Mouse (Mus musculus) ES-E14 (cell line): Measurements from ENCODE around the gene Myo1g. TPM values are rescaled to one million over a fixed set of nuclear protein-coding genes. Genes with fewer than 3 reads are reported as not detected.

Source experiments
- DNase-seq: peaks from one replicate; pipeline ENCODE4 v3.0.0-alpha.2; 2013; ENCODE audit warnings: low read depth, low spot score
- H3K27ac ChIP-seq: 2 replicates; pipeline ENCODE4 v1.5.1; 2012; ENCODE audit warnings: low read depth, mild to moderate bottlenecking, low read length, moderate library complexity, mixed read lengths; ENCODE audit not compliant: poor library complexity, insufficient read depth, severe bottlenecking
- H3K36me3 ChIP-seq: 2 replicates; pipeline ENCODE4 v1.6.1; 2012; ENCODE audit warnings: mild to moderate bottlenecking, low read length, moderate library complexity, mixed read lengths; ENCODE audit not compliant: control insufficient read depth, poor library complexity, insufficient read depth, severe bottlenecking
- H3K4me1 ChIP-seq, 2 experiments: fragments of 150-350 bp in 1 of 2; sonication (generic) in 1 of 2; 2 replicates each; pipeline ENCODE4 v1.6.1; 2012; ENCODE audit warnings: low read length in 2 of 2, mild to moderate bottlenecking in 1 of 2, mixed read lengths in 1 of 2; ENCODE audit not compliant: control insufficient read depth in 2 of 2, insufficient read depth in 2 of 2, poor library complexity in 1 of 2
- H3K4me3 ChIP-seq, 2 experiments: fragments of 150-350 bp in 1 of 2; sonication (generic) in 1 of 2; 2 replicates each; pipeline ENCODE4 v1.5.1; 2012; ENCODE audit warnings: low read length in 2 of 2, low read depth in 1 of 2, mild to moderate bottlenecking in 1 of 2, mixed read lengths in 1 of 2; ENCODE audit not compliant: insufficient read depth in 1 of 2, poor library complexity in 1 of 2, severe bottlenecking in 1 of 2
- H3K9ac ChIP-seq: 2 replicates; pipeline ENCODE4 v1.6.1; 2012; ENCODE audit warnings: low read depth, mild to moderate bottlenecking, low read length, mixed read lengths; ENCODE audit not compliant: poor library complexity, insufficient read depth, severe bottlenecking
- H3K9me3 ChIP-seq: fragments of 150-350 bp; sonication (generic); 2 replicates; pipeline ENCODE4 v1.6.1; 2012; ENCODE audit warnings: low read depth, mild to moderate bottlenecking, low read length; ENCODE audit not compliant: control insufficient read depth, insufficient read depth
- CHD2 ChIP-seq: IDR thresholded peaks from 2 replicates; pipeline ENCODE4 v1.6.1; 2014; ENCODE audit warnings: mild to moderate bottlenecking, low read depth, low read length, inconsistent platforms
- HCFC1 ChIP-seq: IDR thresholded peaks from 2 replicates; pipeline ENCODE4 v1.6.1; 2012; ENCODE audit warnings: low read length, inconsistent platforms, borderline replicate concordance; ENCODE audit not compliant: insufficient read depth
- MAFK ChIP-seq: IDR thresholded peaks from 2 replicates; pipeline ENCODE4 v1.6.1; 2014; ENCODE audit warnings: mild to moderate bottlenecking, low read depth, low read length, inconsistent platforms; ENCODE audit not compliant: insufficient read depth
- ZC3H11A ChIP-seq: IDR thresholded peaks from 2 replicates; pipeline ENCODE4 v1.6.1; 2012; ENCODE audit warnings: low read depth, mild to moderate bottlenecking, inconsistent platforms, low read length, borderline replicate concordance
- ZNF384 ChIP-seq: IDR thresholded peaks from 2 replicates; pipeline ENCODE4 v1.6.1; 2012; ENCODE audit warnings: low read depth, low read length, inconsistent platforms
- in situ Hi-C, 2 experiments: fragments of 600-800 bp; cut with MboI; formaldehyde crosslinking; loops; one replicate each; pipeline ENCODE4 v1.15.1; 2025; ENCODE audit warnings: low sequenced_read_pairs in 2 of 2, inconsistent platforms in 1 of 2; ENCODE audit not compliant: unreplicated experiment in 2 of 2
- total RNA-seq: library from RNA; depleted of rRNA; stranded (reverse); fragments of 300-350 nt; gene quantifications from 2 replicates; pipeline ENCODE4 v1.2.3, GENCODE M21; 2012

The Myo1g gene
- total RNA-seq, 1 experiment = 11.6 TPM

DNA sequence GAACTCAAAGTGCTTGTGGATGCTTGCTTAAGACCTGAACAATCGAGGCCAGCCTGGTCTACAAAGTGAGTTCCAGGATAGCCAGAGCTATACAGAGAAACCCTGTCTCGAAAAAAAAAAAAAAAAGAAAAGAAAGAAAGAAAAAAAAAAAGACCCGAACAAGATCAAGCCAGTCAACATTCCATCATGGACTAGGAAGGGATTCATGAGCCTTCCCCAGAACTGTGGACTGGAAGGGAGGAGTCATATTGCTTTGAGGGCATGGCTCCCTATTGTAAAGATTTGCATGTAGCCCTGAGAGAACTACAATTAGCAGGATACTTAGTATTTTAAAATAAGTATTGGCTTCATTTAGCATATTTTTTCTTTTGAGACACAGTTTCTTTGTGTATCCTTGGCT lies 23.9 kb upstream of the Myo1g start:
- DNase-seq = no peak

DNA sequence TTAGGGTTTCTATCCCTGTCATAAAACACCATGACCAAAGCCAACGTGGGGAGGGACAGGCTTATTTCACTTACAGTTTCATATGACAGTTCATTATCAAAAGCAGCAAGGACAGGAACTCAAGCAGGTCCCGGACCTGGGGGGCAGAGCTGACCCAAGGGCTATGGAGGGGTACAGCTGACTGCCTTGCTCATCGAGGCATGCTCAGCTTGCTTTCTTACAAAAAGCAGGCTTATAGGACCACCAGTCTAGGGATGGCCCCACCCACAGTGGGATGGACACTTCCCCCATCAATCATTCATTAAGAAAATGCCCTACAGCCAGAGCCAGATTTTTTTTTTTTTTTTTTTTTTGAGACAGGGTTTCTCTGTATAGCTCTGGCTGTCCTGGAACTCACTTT lies 10.0 kb upstream of the Myo1g start:
- TF ChIP-seq MAFK (no peak), CHD2 (no peak), ZNF384 (peak; percentile 85; the same call in 1 of the 2 replicates)
- no peak for DNase-seq
- H3K36me3 ChIP-seq = peaks cover 21% of the 10 kb centered on the region
- no peak overlapping the region for H3K4me3 ChIP-seq
- peaks cover 0 to 3% of the 10 kb centered on the region in 2 experiments; a peak in 2 of 4 replicates for H3K4me1 ChIP-seq
- no peak overlapping the region for H3K9ac ChIP-seq
- H3K9me3 ChIP-seq = no peaks in the 10 kb centered on the region
- in situ Hi-C loops = no loop called here
- no peak overlapping the region for H3K27ac ChIP-seq

More for the DNA sequence above, 23.9 kb upstream of the Myo1g start:
- in situ Hi-C loops = no loop called here
- H3K36me3 ChIP-seq = no peaks in the 10 kb centered on the region
- no peak overlapping the region for H3K4me3 ChIP-seq
- H3K9me3 ChIP-seq = no peaks in the 10 kb centered on the region
- peaks cover 3 to 7% of the 10 kb centered on the region in 2 experiments; a peak in 2 of 4 replicates for H3K4me1 ChIP-seq
- no peak overlapping the region for H3K9ac ChIP-seq
- TF ChIP-seq CHD2 (no peak), ZNF384 (peak; percentile 88)
- no peak overlapping the region for H3K27ac ChIP-seq

DNA sequence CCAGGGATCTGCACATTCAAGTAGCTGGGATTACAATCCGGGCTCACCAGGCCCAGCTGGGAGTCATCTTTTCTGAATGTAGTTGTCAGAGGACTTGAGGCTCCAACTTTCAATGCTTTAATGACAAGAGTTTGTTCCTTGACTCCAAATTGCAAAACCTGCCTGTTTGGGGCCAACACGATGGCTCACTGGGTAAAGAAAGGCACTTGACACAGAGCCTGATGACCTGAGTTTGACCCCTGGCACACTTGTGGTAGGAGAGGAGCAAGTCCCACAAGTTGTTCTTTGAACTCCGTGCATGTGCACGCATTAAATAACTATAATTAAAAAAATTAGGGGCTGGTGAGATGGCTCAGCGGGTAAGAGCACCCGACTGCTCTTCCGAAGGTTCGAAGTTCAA lies 9.2 kb upstream of the Myo1g start:
- peaks cover 0 to 4% of the 10 kb centered on the region in 2 experiments; a peak in 2 of 4 replicates for H3K4me1 ChIP-seq
- no peak overlapping the region for H3K27ac ChIP-seq
- DNase-seq = no peak
- peaks cover 29% of the 10 kb centered on the region for H3K36me3 ChIP-seq
- H3K4me3 ChIP-seq = no peak overlapping the region
- in situ Hi-C loops = no loop called here
- no peaks in the 10 kb centered on the region for H3K9me3 ChIP-seq
- no peak overlapping the region; the same call in 1 of the 2 replicates for H3K9ac ChIP-seq
- TF ChIP-seq ZC3H11A (no peak), ZNF384 (no peak), HCFC1 (no peak), MAFK (no peak), CHD2 (no peak)

DNA sequence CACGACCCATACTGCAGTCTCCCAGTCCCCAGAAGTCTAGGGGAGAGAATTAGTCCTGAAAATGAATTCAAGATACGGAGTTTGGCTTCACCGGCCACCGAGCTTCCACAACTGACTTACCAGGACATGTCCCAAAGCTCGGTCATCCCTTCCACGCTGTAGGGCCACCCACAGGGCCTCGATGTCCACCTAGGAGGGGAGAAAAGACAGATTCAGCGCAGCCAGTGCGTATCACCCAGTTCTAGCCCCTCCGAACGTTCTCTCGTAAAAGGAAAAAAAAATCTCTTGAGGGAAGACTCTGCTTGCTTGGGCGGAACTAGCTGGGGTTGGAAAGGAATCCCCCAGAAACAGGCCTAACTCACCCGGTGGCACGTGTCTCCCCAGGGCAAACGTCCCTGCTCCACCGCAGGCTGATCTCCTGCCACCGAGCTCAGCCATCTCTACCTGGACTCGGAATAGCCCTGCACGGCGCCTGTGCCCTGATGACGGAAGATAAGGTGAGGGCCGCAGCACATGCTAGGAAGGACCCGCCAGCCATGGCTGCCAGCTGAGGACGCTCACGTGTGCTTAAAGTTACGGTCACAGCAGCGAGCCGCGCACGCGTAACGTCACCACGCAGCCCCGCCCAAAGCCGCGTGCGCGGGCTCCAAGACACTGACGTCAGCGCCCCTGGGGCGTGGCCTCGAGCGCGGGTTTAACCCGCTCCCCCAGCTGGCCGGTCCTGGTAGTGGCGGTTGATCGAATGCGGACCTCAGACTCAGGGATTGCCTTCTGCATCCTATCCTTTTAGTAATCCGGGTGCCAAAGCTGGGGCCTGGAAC lies 7.6 kb upstream of the Myo1g start:
- peaks cover 33% of the 10 kb centered on the region for H3K36me3 ChIP-seq
- H3K9me3 ChIP-seq = no peaks in the 10 kb centered on the region
- peak; percentile 98 for DNase-seq
- H3K9ac ChIP-seq = peak overlapping the region; percentile 92
- peaks cover 0 to 4% of the 10 kb centered on the region in 2 experiments; a peak in 2 of 4 replicates for H3K4me1 ChIP-seq
- H3K27ac ChIP-seq = peak overlapping the region; percentile 87
- TF ChIP-seq MAFK (no peak), CHD2 (0 out of 2 replicates have a peak, but pooled peaks have one; percentile 33), ZNF384 (no peak; the same call in 1 of the 2 replicates), HCFC1 (peak; percentile 70), ZC3H11A (no peak)
- in situ Hi-C loops = no loop called here
- peak overlapping the region; percentile 84 to 91 for H3K4me3 ChIP-seq
